Mouse (Mus musculus): ENCODE measurements around the gene Phlpp2. TPM values are rescaled to one million over a fixed set of nuclear protein-coding genes. Genes with fewer than 3 reads are reported as not detected.

The Phlpp2 gene
- polyA plus RNA-seq, 1 experiment = 6.5 TPM

DNA sequence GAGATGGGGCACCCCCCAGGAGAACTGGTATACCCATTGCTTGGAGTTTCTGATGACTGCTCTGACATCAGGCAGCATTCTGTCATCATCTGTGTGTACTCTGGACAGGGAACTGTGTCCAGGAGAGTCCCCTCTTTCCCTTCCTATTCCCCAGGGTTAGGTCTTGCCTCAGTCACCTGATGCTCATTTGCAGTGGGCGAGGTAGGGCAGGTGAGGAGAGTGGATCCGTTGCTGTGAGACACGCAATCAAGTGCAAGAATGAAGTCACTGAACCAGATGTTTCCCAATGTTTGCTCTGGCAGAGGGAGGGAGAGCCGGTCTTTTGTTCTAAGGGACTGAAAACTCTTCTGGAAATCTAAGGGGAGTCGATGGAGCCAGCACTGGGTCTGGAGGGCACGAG lies 111.0 kb downstream of the Phlpp2 start:
- no peak for DNase-seq
- no peaks in the 10 kb centered on the region for H3K27me3 ChIP-seq (replicated peaks; ENCODE audit: control insufficient read depth, insufficient read depth, low read length)
- H3K27ac ChIP-seq (ENCODE audit: insufficient read depth, low read depth, low read length) = no peak overlapping the region
- WGBS = 77% methylated on average over 6 of the region's 6 CpGs
- no peak for TF ChIP-seq POLR2A (IDR thresholded peaks at IDR 0.05; ENCODE audit: low read depth, low read length)
- no peak for TF ChIP-seq CTCF (conservative IDR thresholded peaks at IDR 0.05; ENCODE audit: insufficient read depth, insufficient read length, low read depth, low read length)
- no peaks in the 10 kb centered on the region for H3K4me1 ChIP-seq (ENCODE audit: control insufficient read depth, insufficient read depth, low read length)
- H3K36me3 ChIP-seq (ENCODE audit: control insufficient read depth, insufficient read depth, low read length) = no peaks in the 10 kb centered on the region
- no peak overlapping the region for H3K4me3 ChIP-seq (ENCODE audit: insufficient read depth, low read depth, low read length)

DNA sequence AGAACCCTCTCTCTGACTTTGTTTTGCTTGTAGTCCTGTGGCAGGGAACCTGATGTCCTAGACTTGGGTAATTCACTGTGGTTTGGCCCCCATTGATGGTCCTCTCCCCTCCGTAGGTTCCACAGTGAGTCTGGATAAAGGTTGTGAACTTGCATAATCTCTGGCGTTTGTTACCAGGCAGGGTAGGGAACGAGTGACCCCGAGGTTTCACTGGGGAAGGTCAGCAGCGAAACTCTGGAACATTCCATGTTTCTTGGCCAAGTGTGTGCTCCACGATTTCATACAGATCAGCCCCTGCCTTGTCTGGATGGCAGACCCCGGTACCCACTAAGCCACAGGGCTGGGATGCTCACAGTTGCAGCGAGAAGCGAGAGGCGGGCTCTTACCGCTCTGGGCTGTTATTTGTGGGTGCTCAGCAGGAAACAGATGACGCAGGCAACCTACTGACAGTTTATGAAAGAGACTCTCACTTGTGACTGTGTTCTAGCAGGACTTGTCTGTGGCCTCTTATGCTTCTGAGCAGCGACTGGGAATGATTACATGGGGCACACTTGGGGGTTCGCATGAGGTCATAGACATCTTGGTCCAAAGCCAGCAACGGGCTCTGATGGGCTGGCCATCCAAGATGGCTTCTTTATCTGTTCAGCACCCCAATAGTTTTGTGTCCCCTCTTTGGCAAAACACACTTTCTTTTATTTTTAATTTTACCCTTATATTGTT lies 114.2 kb downstream of the Phlpp2 start:
- Histone ChIP-seq H3K27me3 (replicated peaks; ENCODE audit: control insufficient read depth, insufficient read depth, low read length) (no peaks in the 10 kb centered on the region), H3K36me3 (ENCODE audit: control insufficient read depth, insufficient read depth, low read length) (no peaks in the 10 kb centered on the region), H3K4me3 (ENCODE audit: insufficient read depth, low read depth, low read length) (no peak overlapping the region), H3K27ac (ENCODE audit: insufficient read depth, low read depth, low read length) (no peak overlapping the region), H3K4me1 (ENCODE audit: control insufficient read depth, insufficient read depth, low read length) (no peaks in the 10 kb centered on the region)
- 80% methylated on average over 15 of the region's 15 CpGs for WGBS
- DNase-seq = no peak
- no peak for TF ChIP-seq POLR2A (IDR thresholded peaks at IDR 0.05; ENCODE audit: low read depth, low read length)
- no peak for TF ChIP-seq CTCF (conservative IDR thresholded peaks at IDR 0.05; ENCODE audit: insufficient read depth, insufficient read length, low read depth, low read length)

DNA sequence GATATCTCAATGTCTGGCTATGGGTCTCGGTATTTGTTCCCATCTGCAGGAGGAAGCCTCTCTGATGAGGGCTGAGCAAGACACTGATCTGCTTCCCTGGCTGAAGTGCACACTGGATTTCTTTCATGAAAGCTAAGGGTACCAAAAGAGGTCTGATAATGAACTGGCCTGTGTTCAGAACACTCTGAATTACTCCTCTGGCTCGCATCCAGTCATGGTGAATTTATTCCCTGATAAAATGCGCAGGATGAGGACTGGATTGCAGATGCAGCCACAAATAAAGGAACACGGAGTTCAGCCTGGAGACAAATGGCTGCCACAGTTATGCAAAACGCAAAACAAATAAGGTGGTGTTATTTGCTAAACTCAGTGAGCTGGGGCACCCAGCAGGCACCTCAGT lies 115.6 kb downstream of the Phlpp2 start:
- TF ChIP-seq CTCF (conservative IDR thresholded peaks at IDR 0.05; ENCODE audit: insufficient read depth, insufficient read length, low read depth, low read length) = no peak
- no peak for TF ChIP-seq POLR2A (IDR thresholded peaks at IDR 0.05; ENCODE audit: low read depth, low read length)
- WGBS = 44% methylated on average over 5 of the region's 5 CpGs
- no peak for DNase-seq
- H3K27me3 ChIP-seq (replicated peaks; ENCODE audit: control insufficient read depth, insufficient read depth, low read length) = no peaks in the 10 kb centered on the region
- no peaks in the 10 kb centered on the region for H3K36me3 ChIP-seq (ENCODE audit: control insufficient read depth, insufficient read depth, low read length)
- H3K27ac ChIP-seq (ENCODE audit: insufficient read depth, low read depth, low read length) = no peak overlapping the region
- H3K4me3 ChIP-seq (ENCODE audit: insufficient read depth, low read depth, low read length) = no peak overlapping the region
- H3K4me1 ChIP-seq (ENCODE audit: control insufficient read depth, insufficient read depth, low read length) = no peaks in the 10 kb centered on the region

DNA sequence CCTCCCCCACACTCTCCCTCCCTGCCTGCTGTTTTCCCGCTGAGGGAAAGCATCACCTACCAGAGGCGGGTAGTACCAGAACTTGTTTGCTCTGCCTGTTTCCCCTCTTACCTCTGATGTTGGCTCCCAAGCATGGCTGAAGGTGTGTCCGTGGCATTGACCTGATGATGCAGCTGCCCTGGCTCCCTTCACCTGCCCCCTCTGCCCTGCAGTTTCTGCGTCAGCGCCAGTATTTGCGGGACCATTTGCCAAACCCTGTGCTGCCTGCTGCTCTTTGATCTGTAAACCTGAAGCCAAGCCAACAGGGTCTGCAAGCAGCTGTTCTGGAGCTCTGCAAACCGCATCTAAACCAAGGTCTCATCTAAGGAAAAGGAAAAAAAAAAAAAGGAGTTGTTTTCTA lies 118.0 kb downstream of the Phlpp2 start:
- peak; percentile 3 for DNase-seq
- no peak for TF ChIP-seq CTCF (conservative IDR thresholded peaks at IDR 0.05; ENCODE audit: insufficient read depth, insufficient read length, low read depth, low read length)
- TF ChIP-seq POLR2A (IDR thresholded peaks at IDR 0.05; ENCODE audit: low read depth, low read length) = no peak
- Histone ChIP-seq H3K27me3 (replicated peaks; ENCODE audit: control insufficient read depth, insufficient read depth, low read length) (no peaks in the 10 kb centered on the region), H3K36me3 (ENCODE audit: control insufficient read depth, insufficient read depth, low read length) (no peaks in the 10 kb centered on the region), H3K27ac (ENCODE audit: insufficient read depth, low read depth, low read length) (no peak overlapping the region), H3K4me1 (ENCODE audit: control insufficient read depth, insufficient read depth, low read length) (no peaks in the 10 kb centered on the region), H3K4me3 (ENCODE audit: insufficient read depth, low read depth, low read length) (no peak overlapping the region)
- WGBS = 57% methylated on average over 7 of the region's 7 CpGs

DNA sequence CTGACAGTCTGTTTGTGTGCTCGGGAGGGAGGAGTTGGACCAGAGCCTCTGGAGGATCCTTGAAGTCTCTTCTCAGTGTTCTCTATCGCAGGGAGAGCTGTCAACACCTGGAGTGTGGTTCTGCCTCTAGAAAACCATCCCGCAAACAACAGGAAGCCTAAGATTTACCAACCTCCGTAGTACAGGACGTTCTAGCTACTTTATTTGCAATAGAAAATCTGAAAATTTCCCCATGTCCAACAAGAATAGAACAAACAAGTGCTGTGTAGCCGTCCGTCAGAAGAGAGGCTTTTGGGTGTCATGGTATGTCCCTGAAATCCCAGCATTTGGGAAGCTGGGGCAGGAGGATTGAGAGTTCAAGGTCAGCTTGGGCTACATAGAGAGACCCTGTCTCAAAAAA lies 119.4 kb downstream of the Phlpp2 start:
- 83% methylated on average over 7 of the region's 7 CpGs for WGBS
- no peak for DNase-seq
- TF ChIP-seq CTCF (conservative IDR thresholded peaks at IDR 0.05; ENCODE audit: insufficient read depth, insufficient read length, low read depth, low read length) (no peak), POLR2A (IDR thresholded peaks at IDR 0.05; ENCODE audit: low read depth, low read length) (no peak)

DNA sequence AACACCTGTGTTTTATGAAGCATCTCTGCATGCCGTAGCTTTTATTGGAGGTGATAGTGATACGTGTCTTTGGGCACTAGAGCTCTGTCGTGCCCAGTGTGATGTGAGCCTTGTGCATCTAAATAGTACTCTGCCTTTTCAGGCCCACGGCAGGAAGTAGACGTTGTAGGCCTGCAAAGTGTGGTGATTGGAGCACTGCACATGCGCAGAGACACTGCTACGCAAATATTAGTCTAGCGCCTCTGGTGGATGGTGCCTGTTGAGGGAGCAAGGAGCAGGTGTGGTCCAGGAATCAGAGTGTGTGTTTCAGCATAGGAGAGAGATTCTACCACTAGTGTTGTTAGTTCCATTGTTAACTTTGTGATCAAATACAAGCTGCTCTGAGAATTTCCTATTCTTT lies 120.8 kb downstream of the Phlpp2 start:
- Histone ChIP-seq H3K36me3 (ENCODE audit: control insufficient read depth, insufficient read depth, low read length) (no peaks in the 10 kb centered on the region), H3K4me1 (ENCODE audit: control insufficient read depth, insufficient read depth, low read length) (no peaks in the 10 kb centered on the region), H3K27ac (ENCODE audit: insufficient read depth, low read depth, low read length) (no peak overlapping the region), H3K4me3 (ENCODE audit: insufficient read depth, low read depth, low read length) (no peak overlapping the region), H3K27me3 (replicated peaks; ENCODE audit: control insufficient read depth, insufficient read depth, low read length) (no peaks in the 10 kb centered on the region)
- WGBS = 84% methylated on average over 8 of the region's 8 CpGs
- no peak for DNase-seq
- TF ChIP-seq CTCF (conservative IDR thresholded peaks at IDR 0.05; ENCODE audit: insufficient read depth, insufficient read length, low read depth, low read length) (no peak; the same call in 1 of the 2 replicates), POLR2A (IDR thresholded peaks at IDR 0.05; ENCODE audit: low read depth, low read length) (no peak)

More for the DNA sequence above, 119.4 kb downstream of the Phlpp2 start:
- Histone ChIP-seq H3K36me3 (ENCODE audit: control insufficient read depth, insufficient read depth, low read length) (no peaks in the 10 kb centered on the region), H3K27ac (ENCODE audit: insufficient read depth, low read depth, low read length) (no peak overlapping the region), H3K27me3 (replicated peaks; ENCODE audit: control insufficient read depth, insufficient read depth, low read length) (no peaks in the 10 kb centered on the region), H3K4me3 (ENCODE audit: insufficient read depth, low read depth, low read length) (no peak overlapping the region), H3K4me1 (ENCODE audit: control insufficient read depth, insufficient read depth, low read length) (no peaks in the 10 kb centered on the region)

DNA sequence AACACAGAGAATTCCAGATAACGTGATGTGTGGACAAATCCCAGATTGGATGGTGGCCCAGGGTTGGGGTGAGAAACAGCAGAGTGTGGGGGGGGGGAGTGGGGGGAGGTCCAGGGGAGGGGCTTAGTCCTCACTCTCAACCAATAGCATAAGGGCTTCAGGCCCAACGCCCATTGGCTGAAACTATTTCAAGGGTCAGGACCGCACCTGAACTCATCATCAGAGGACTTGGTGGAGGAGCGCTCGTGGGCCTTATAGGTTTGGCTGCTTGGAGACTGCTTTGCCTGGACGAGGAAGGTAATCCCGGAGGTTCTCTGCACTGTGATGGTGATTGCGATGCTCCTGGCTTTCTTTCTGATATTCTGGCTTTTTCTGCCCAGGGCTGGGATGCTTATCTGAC lies 121.9 kb downstream of the Phlpp2 start, which contains the start of gene Tat:
Gene Tat, plus strand, starts transcription at position 214 of the 400 bp plus-strand sequence.
- H3K27ac ChIP-seq (ENCODE audit: insufficient read depth, low read depth, low read length) = no peak within 1 kb of the TSS
- H3K36me3 ChIP-seq (ENCODE audit: control insufficient read depth, insufficient read depth, low read length) = no peaks in the 10 kb centered on the region
- no peak within 1 kb of the TSS for H3K4me3 ChIP-seq (ENCODE audit: insufficient read depth, low read depth, low read length)
- DNase-seq = no peak
- 80% methylated on average over 8 of the region's 8 CpGs for WGBS
- H3K4me1 ChIP-seq (ENCODE audit: control insufficient read depth, insufficient read depth, low read length) = no peaks in the 10 kb centered on the region
- no peak for TF ChIP-seq CTCF (conservative IDR thresholded peaks at IDR 0.05; ENCODE audit: insufficient read depth, insufficient read length, low read depth, low read length)
- no peak for TF ChIP-seq POLR2A (IDR thresholded peaks at IDR 0.05; ENCODE audit: low read depth, low read length)
- H3K27me3 ChIP-seq (replicated peaks; ENCODE audit: control insufficient read depth, insufficient read depth, low read length) = no peaks in the 10 kb centered on the region

Measured in kidney, adult 2 months (tissue).